In the genomic region with DNA sequence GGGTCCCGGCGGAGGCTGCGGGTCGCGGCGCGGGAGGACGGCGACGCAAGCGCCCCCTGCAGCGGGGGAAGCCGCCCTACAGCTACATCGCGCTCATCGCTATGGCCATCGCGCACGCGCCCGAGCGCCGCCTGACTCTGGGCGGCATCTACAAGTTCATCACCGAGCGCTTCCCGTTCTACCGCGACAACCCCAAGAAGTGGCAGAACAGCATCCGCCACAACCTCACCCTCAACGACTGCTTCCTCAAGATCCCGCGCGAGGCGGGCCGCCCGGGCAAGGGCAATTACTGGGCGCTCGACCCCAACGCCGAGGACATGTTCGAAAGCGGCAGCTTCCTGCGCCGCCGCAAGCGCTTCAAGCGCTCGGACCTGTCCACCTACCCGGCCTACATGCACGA, we compare ENCODE assay signal across 8 mouse cellular contexts. TPM values are rescaled to one million over a fixed set of nuclear protein-coding genes. Genes with fewer than 3 reads are reported as not detected.
DNase-seq lines count a peak whose midpoint lies in the region; ATAC-seq and TF ChIP-seq lines count a peak whose summit lies in the region.

No protein-coding gene starts in this region.

- H3K4me1 ChIP-seq in hindbrain, embryonic 14.5 days (replicated peaks; ENCODE audit: control insufficient read depth, insufficient read depth, low read length), result no peaks in the 10 kb centered on the region; the same call in 1 of the 2 replicates
- H3K4me1 ChIP-seq in liver, embryonic 15.5 days (replicated peaks), result peaks cover 12% of the 10 kb centered on the region

- peak; percentile 57; the same call in 1 of the 2 replicates for ATAC-seq in hindbrain, embryonic 14.5 days (ENCODE audit: low FRiP score)
- no peak for ATAC-seq in liver, embryonic 15.5 days (ENCODE audit: insufficient read depth)

- peaks cover 98% of the 10 kb centered on the region for H3K27me3 ChIP-seq in hindbrain, embryonic 14.5 days (ENCODE audit: control insufficient read depth, insufficient read depth, low read length)
- peaks cover 100% of the 10 kb centered on the region for H3K27me3 ChIP-seq in liver, embryonic 15.5 days

- no peak overlapping the region for H3K27ac ChIP-seq in layer of hippocampus, adult 2 months
- H3K27ac ChIP-seq in hindbrain, embryonic 14.5 days, result no peak overlapping the region
- no peak overlapping the region for H3K27ac ChIP-seq in liver, embryonic 15.5 days (replicated peaks)

- peak overlapping the region; percentile 46 for H3K4me2 ChIP-seq in hindbrain, embryonic 14.5 days (replicated peaks)
- H3K4me2 ChIP-seq in liver, embryonic 15.5 days, result peak overlapping the region; percentile 49

- no peak for DNase-seq in layer of hippocampus, adult 2 months (ENCODE audit: low spot score in 2 of 2)
- no peak for DNase-seq in layer of hippocampus, postnatal 36 days
- DNase-seq in embryo, embryonic 9.5 days (ENCODE audit: extremely low spot score), result peak; percentile 50
- no peak for DNase-seq in hindbrain, embryonic 14.5 days (ENCODE audit: low spot score)
- peak; percentile 61 for DNase-seq in retina, embryonic 14.5 days (ENCODE audit: low spot score)
- no peak for DNase-seq in left cerebral cortex, postnatal 4 days
- DNase-seq in urinary bladder, postnatal 10 days (ENCODE audit: low spot score), result no peak

- intact Hi-C loops in left cerebral cortex, postnatal 4 days (cut with DNase I), result loop anchor here (10.0 kb wide), 1 partner anchor 139 kb away; no protein-coding TSS in a partner anchor

- no peaks in the 10 kb centered on the region for H3K9me3 ChIP-seq in hindbrain, embryonic 14.5 days (ENCODE audit: control insufficient read depth, low read length)
- no peaks in the 10 kb centered on the region for H3K9me3 ChIP-seq in liver, embryonic 15.5 days (replicated peaks)

- no peaks in the 10 kb centered on the region for H3K36me3 ChIP-seq in hindbrain, embryonic 14.5 days (replicated peaks; ENCODE audit: control insufficient read depth, insufficient read depth)
- no peaks in the 10 kb centered on the region for H3K36me3 ChIP-seq in liver, embryonic 15.5 days (replicated peaks)

- H3K4me3 ChIP-seq in layer of hippocampus, adult 2 months, result peak overlapping the region; percentile 24; the same call in 1 of the 2 replicates
- H3K4me3 ChIP-seq in hindbrain, embryonic 14.5 days (replicated peaks; ENCODE audit: low read length), result peak overlapping the region; percentile 32
- H3K4me3 ChIP-seq in liver, embryonic 15.5 days (replicated peaks), result peak overlapping the region; percentile 39

- WGBS in hindbrain, embryonic 14.5 days, result under 1% methylated on average over 28 of the region's 51 CpGs
- WGBS in liver, embryonic 15.5 days (ENCODE audit: insufficient replicate concordance), result under 1% methylated on average over 51 of the region's 51 CpGs

- no peak for TF ChIP-seq CTCF in layer of hippocampus, adult 2 months (conservative IDR thresholded peaks at IDR 0.05)

- H3K9ac ChIP-seq in hindbrain, embryonic 14.5 days, result no peak overlapping the region
- H3K9ac ChIP-seq in liver, embryonic 15.5 days, result no peak overlapping the region

RNA-seq across cellular contexts. Expression of gene Foxe1, which starts 0.9 kb away (rescaled TPM):
- total RNA-seq in layer of hippocampus, adult 2 months (2021), result not detected
- total RNA-seq in layer of hippocampus, postnatal 36 days (2021), result not detected
- not detected in 2 replicates for polyA plus RNA-seq in hindbrain, embryonic 14.5 days (2014; fragmentation: Nextera tagmentation; extraction: Ambion mirVana)
- not detected in 2 replicates for polyA plus RNA-seq in liver, embryonic 15.5 days (2015; fragmentation: Nextera tagmentation; extraction: Ambion mirVana)
- total RNA-seq in left cerebral cortex, postnatal 4 days (2021), result not detected

RNA-seq across cellular contexts. Expression of gene Trmo, which starts 44.9 kb away (rescaled TPM):
- 1 to 10 TPM; 4.6 to 4.8 TPM for total RNA-seq in layer of hippocampus, adult 2 months (2021)
- total RNA-seq in layer of hippocampus, postnatal 36 days (2021), result 1 to 10 TPM; 4.5 to 5.0 TPM
- 8.6 and 9.7 TPM in 2 replicates for polyA plus RNA-seq in hindbrain, embryonic 14.5 days (2014; fragmentation: Nextera tagmentation; extraction: Ambion mirVana)
- 8.2 and 10.5 TPM in 2 replicates for polyA plus RNA-seq in liver, embryonic 15.5 days (2015; fragmentation: Nextera tagmentation; extraction: Ambion mirVana)
- 1 to 10 TPM; 3.4 to 6.3 TPM for total RNA-seq in left cerebral cortex, postnatal 4 days (2021)

Comparison
In these comparisons a context has a peak if more than half of its experiments do, and no peak if none do; other contexts are left out.
1. DNase-seq: peak in embryo, embryonic 9.5 days (single experiment) and retina, embryonic 14.5 days (single experiment); none in layer of hippocampus, adult 2 months (0 of 2), layer of hippocampus, postnatal 36 days (0 of 2), hindbrain, embryonic 14.5 days (single experiment), left cerebral cortex, postnatal 4 days (single experiment) and urinary bladder, postnatal 10 days (single experiment).
2. Peak in every context shown above with its lines, with median percentiles within 50 percentile points of each other: H3K4me3 ChIP-seq.